Mouse (Mus musculus) naive thymus-derived CD4-positive, alpha-beta T cell, adult 5 months (primary cell): ENCODE measurements around the gene Cplane1. TPM values are rescaled to one million over a fixed set of nuclear protein-coding genes. Genes with fewer than 3 reads are reported as not detected.

Experiments used
- polyA plus RNA-seq: library from polyadenylated mRNA; unstranded; fragments of 100-300 nt; shearing (Covaris generic); gene quantifications from one replicate; pipeline ENCODE4 v1.2.1, GENCODE M21; 2017

Gene Cplane1
- polyA plus RNA-seq = 18.2 TPM

GRCm38 (mm10) chr15:8168591-8169265 lies at the start of gene Cplane1:
Gene Cplane1 (plus strand): TSS chr15:8169106.

Other genes with a start within 250 kb of the Cplane1 start
- gene Wdr70, start 69.9 kb upstream of the Cplane1 start, polyA plus RNA-seq = 47.9 TPM
- 15.1 TPM for gene Nup155, start 59.8 kb upstream of the Cplane1 start, polyA plus RNA-seq